Mouse (Mus musculus) ES-Bruce4 (cell line): ENCODE data around the gene Fbxl19. TPM values are rescaled to one million over a fixed set of nuclear protein-coding genes. Genes with fewer than 3 reads are reported as not detected.
"Not testable (repeated sequence)": the region's sequence is repeated elsewhere in the genome, so short reads cannot be mapped to it uniquely, and the experiment has no call there.

Experiments
- H3K27ac ChIP-seq: 2 replicates; pipeline ENCODE4 v1.5.1; 2012; ENCODE audit warnings: low read length, inconsistent platforms; ENCODE audit not compliant: insufficient read depth
- H3K27me3 ChIP-seq: 2 replicates; pipeline ENCODE4 v1.6.1; 2012; ENCODE audit warnings: mild to moderate bottlenecking, low read length, inconsistent platforms; ENCODE audit not compliant: control insufficient read depth, poor library complexity, insufficient read depth, severe bottlenecking
- H3K36me3 ChIP-seq: 2 replicates; pipeline ENCODE4 v1.6.1; 2012; ENCODE audit warnings: inconsistent platforms, mild to moderate bottlenecking, low read length, moderate library complexity; ENCODE audit not compliant: control insufficient read depth, poor library complexity, insufficient read depth, severe bottlenecking
- H3K4me1 ChIP-seq: one replicate; pipeline ENCODE4 v1.8.1; 2011; ENCODE audit warnings: low read length; ENCODE audit not compliant: control insufficient read depth, insufficient read depth
- H3K4me3 ChIP-seq: 2 replicates; pipeline ENCODE4 v1.5.1; 2011; ENCODE audit warnings: low read depth, mild to moderate bottlenecking, low read length
- H3K9ac ChIP-seq: 2 replicates; pipeline ENCODE4 v1.6.1; 2012; ENCODE audit warnings: low read depth, mild to moderate bottlenecking, inconsistent platforms; ENCODE audit not compliant: poor library complexity, severe bottlenecking
- H3K9me3 ChIP-seq: replicated peaks from 2 replicates; pipeline ENCODE4 v1.6.1; 2012; ENCODE audit warnings: mild to moderate bottlenecking, low read length, inconsistent platforms; ENCODE audit not compliant: control insufficient read depth, poor library complexity, insufficient read depth, severe bottlenecking
- CTCF ChIP-seq: IDR thresholded peaks from one replicate; pipeline ENCODE4 v1.8.1; 2011; ENCODE audit warnings: low read depth, low read length
- EP300 ChIP-seq: IDR thresholded peaks from 2 replicates; pipeline ENCODE4 v1.6.1; 2011; ENCODE audit warnings: low read depth, low read length; ENCODE audit not compliant: insufficient read depth
- POLR2A ChIP-seq: IDR thresholded peaks from one replicate; pipeline ENCODE4 v1.8.1; 2011; ENCODE audit warnings: low read length; ENCODE audit not compliant: insufficient read depth
- polyA plus RNA-seq: library from polyadenylated mRNA; stranded (reverse); fragments of >200 nt; gene quantifications from 2 replicates; pipeline ENCODE4 v1.2.4, GENCODE M21; 2011; ENCODE audit warnings: low read depth; ENCODE audit not compliant: missing spikeins, insufficient read depth, insufficient read length

Gene Fbxl19
- polyA plus RNA-seq, 1 experiment = 55.1 TPM

DNA sequence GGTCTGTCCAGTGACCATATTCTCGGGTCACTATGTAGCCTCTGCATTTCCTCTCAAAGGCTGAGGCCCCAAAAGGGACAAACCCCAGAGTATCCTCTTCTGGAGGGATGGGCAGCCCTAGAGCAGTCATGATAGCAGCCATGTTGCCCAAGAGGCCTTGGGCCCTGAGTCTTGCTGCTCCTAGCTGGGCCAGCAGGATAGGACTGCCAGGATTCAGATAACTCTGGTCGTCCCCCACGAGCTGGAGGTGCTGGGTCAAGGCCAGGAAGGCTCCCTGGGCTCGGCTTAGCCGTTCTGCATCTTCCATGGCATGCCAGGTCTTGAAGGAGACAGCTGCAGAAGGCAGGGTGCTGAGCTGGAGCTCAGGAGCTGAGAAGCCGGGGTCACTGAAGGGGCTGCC lies 25.1 kb upstream of the Fbxl19 start:
- Histone ChIP-seq H3K27me3 (no peaks in the 10 kb centered on the region), H3K9me3 (no peaks in the 10 kb centered on the region), H3K4me3 (no peak overlapping the region), H3K36me3 (no peaks in the 10 kb centered on the region), H3K27ac (no peak overlapping the region), H3K9ac (no peak overlapping the region), H3K4me1 (no peaks in the 10 kb centered on the region)
- TF ChIP-seq CTCF (no peak), POLR2A (no peak), EP300 (no peak)

DNA sequence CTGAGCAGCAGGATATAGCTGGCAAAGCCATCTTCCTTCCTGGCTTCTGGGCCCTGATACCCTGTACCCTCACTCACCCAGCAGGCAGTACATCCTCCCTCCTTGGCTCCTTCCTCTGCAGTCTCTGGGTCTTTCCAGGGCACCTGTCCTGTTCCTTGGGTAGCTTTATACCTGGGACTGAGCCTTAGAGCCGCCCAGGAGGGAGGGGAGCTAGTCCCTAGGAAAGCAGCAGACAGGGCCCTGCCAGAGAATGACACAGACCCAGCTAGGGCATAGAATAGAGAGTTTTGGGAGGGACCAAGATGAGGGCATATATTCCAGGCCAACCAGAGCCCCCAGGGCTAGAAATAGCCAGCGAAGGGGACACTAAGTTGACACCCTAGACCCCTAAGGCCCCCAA lies 18.9 kb upstream of the Fbxl19 start:
- Histone ChIP-seq H3K27ac (no peak overlapping the region), H3K9me3 (no peaks in the 10 kb centered on the region), H3K27me3 (no peaks in the 10 kb centered on the region), H3K36me3 (no peaks in the 10 kb centered on the region), H3K9ac (no peak overlapping the region), H3K4me3 (no peak overlapping the region), H3K4me1 (no peaks in the 10 kb centered on the region)
- TF ChIP-seq CTCF (no peak), POLR2A (no peak), EP300 (no peak)

DNA sequence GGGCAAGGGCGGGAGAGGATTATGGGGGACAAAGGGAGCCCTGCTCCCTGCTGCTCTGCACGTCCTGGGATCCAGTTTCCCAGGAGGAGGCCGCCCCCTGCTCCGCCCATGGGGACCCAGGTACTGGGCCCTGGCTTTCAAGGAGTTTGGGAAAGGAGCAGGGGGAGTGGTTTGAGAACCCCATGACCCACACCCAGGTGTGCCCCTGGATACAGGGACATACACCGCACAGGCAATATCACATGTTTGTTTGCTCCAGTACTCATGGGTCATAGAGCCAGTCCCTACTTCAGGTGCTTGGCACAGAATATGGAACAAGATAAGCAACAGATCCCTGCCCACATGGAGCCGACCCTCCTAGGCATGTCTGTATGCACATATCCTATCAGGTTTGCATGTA lies 18.4 kb upstream of the Fbxl19 start:
- no peak overlapping the region for H3K4me3 ChIP-seq
- H3K27ac ChIP-seq = no peak overlapping the region
- no peaks in the 10 kb centered on the region for H3K36me3 ChIP-seq
- no peak for TF ChIP-seq CTCF
- TF ChIP-seq EP300 = no peak
- no peak for TF ChIP-seq POLR2A
- no peaks in the 10 kb centered on the region for H3K9me3 ChIP-seq
- no peaks in the 10 kb centered on the region for H3K27me3 ChIP-seq
- H3K4me1 ChIP-seq = no peaks in the 10 kb centered on the region
- no peak overlapping the region for H3K9ac ChIP-seq

DNA sequence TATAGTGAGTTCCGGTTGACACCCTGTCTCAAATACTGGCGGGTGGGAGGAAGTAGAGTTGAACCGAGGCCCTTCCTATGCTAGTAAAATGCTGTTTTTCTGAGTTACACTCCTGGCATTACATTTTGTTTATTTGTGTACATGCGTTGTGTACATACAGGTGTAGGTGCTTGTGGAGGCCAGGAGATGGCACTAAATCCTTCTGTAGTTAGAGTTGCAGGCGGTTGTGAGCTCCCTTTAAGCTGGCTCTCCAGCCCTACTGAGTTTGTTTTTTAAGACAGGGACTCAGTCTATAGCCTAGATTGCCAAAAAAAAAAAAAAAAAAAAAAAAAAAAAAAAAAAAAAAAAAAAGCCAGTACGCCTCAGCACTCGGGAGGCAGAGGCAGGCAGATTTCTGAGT lies 16.4 kb upstream of the Fbxl19 start:
- Histone ChIP-seq H3K36me3 (no peaks in the 10 kb centered on the region), H3K4me3 (no peak overlapping the region), H3K27ac (no peak overlapping the region), H3K27me3 (no peaks in the 10 kb centered on the region), H3K9me3 (no peaks in the 10 kb centered on the region), H3K4me1 (no peaks in the 10 kb centered on the region), H3K9ac (no peak overlapping the region)
- TF ChIP-seq CTCF (peak; percentile 24), EP300 (no peak), POLR2A (no peak)

DNA sequence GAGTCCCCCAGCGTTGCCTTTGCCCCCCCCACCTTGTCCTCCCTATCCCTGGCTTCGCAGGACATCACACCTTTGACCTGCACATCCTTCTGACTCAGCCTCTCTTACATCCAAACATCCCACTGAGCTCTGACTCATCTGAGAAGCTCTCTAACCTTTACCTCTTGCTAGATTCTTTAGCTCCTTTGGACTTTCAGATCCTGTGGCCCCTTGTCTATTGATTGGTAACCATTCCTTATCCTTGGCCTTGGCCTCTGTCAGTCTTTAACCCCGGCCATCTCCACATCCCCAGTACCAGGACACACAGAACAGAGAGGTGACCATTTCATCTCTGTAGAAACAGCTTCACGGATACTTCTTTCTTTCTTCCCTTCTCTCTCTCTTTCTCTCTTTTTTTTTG lies 14.2 kb upstream of the Fbxl19 start:
- Histone ChIP-seq H3K36me3 (no peaks in the 10 kb centered on the region), H3K4me3 (no peak overlapping the region), H3K27ac (no peak overlapping the region), H3K4me1 (no peaks in the 10 kb centered on the region), H3K9ac (no peak overlapping the region), H3K27me3 (no peaks in the 10 kb centered on the region), H3K9me3 (no peaks in the 10 kb centered on the region)
- no peak for TF ChIP-seq POLR2A
- no peak for TF ChIP-seq CTCF
- TF ChIP-seq EP300 = no peak

DNA sequence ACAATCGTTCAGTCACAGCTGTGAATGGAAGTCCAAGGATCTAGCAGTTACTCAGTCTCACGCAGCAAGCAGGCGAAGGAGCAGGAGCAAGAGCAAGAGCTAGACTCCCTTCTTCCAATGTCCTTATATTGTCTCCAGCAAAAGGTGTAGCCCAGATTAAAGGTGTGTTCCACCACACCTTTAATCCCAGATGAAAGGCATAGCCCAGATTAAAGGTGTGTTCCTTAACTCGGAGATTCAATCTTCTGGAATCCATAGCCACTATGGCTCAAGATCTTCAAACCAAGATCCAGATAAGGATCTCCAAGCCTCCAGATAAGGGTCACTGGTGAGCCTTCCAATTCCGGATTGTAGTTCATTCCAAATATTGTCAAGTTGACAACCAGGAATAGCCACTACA lies 12.3 kb upstream of the Fbxl19 start, which contains the start of gene Ctf2:
Gene Ctf2 (minus strand): TSS at position 101 of the 400 bp plus-strand sequence.
- not testable (repeated sequence) for H3K36me3 ChIP-seq, H3K27ac ChIP-seq, H3K27me3 ChIP-seq, H3K4me1 ChIP-seq, H3K4me3 ChIP-seq, H3K9ac ChIP-seq, H3K9me3 ChIP-seq
